Mouse (Mus musculus) urinary bladder, postnatal 14 days (tissue): ENCODE results near the gene Il27.

Experiments used
- DNase-seq: peaks from one replicate; pipeline ENCODE4 v3.0.0; 2021; ENCODE audit warnings: low spot score

The Il27 gene

GRCm38 (mm10) chr7:126594862-126595561, at the start of gene Il27:
TSS of gene Il27 (minus strand) at chr7:126594941.
- DNase-seq = no peak

GRCm38 (mm10) chr7:126644345-126644744, 49.6 kb upstream of the Il27 start:
- no peak for DNase-seq

- peak; percentile 43 for DNase-seq
Measured at GRCm38 (mm10) chr7:126643244-126643617, 48.5 kb upstream of the Il27 start.

GRCm38 (mm10) chr7:126642545-126643243, 48.0 kb upstream of the Il27 start:
- no peak for DNase-seq

- DNase-seq = peak; percentile 41
Measured at GRCm38 (mm10) chr7:126636733-126637520, 42.2 kb upstream of the Il27 start.

GRCm38 (mm10) chr7:126635375-126635774, 40.6 kb upstream of the Il27 start:
- no peak for DNase-seq

GRCm38 (mm10) chr7:126632478-126632877, 37.7 kb upstream of the Il27 start:
- DNase-seq = no peak

GRCm38 (mm10) chr7:126630824-126631518, 36.2 kb upstream of the Il27 start, which contains the start of gene Nupr1:
TSS of gene Nupr1 (minus strand) at chr7:126630861.
- DNase-seq = no peak

GRCm38 (mm10) chr7:126629915-126630314, 35.2 kb upstream of the Il27 start:
- no peak for DNase-seq

- peak; percentile 9 for DNase-seq
Measured at GRCm38 (mm10) chr7:126628111-126628510, 33.4 kb upstream of the Il27 start.

GRCm38 (mm10) chr7:126625807-126626600, 31.3 kb upstream of the Il27 start:
- no peak for DNase-seq

GRCm38 (mm10) chr7:126625369-126625768, 30.6 kb upstream of the Il27 start:
- peak; percentile 88 for DNase-seq

GRCm38 (mm10) chr7:126624774-126625173, 30.0 kb upstream of the Il27 start:
- DNase-seq = peak; percentile 11

- no peak for DNase-seq
Measured at GRCm38 (mm10) chr7:126623381-126623780, 28.6 kb upstream of the Il27 start.

- peak; percentile 20 for DNase-seq
Measured at GRCm38 (mm10) chr7:126621452-126622359, 27.0 kb upstream of the Il27 start.

GRCm38 (mm10) chr7:126619559-126620275, 25.0 kb upstream of the Il27 start:
- DNase-seq = no peak

GRCm38 (mm10) chr7:126616707-126617106, 22.0 kb upstream of the Il27 start:
- DNase-seq = no peak

- no peak for DNase-seq
Measured at GRCm38 (mm10) chr7:126612736-126613135, 18.0 kb upstream of the Il27 start.

GRCm38 (mm10) chr7:126607796-126608195, 13.1 kb upstream of the Il27 start:
- no peak for DNase-seq
